Mouse (Mus musculus) olfactory bulb, adult 2 months (tissue): ENCODE results near the gene Fam166a.

ENCODE experiments used
- CTCF ChIP-seq: fragments of 200-500 bp; IDR thresholded peaks from 2 replicates; pipeline ENCODE4 v1.5.1; 2012; ENCODE audit warnings: low read depth, mild to moderate bottlenecking, low read length, moderate library complexity; ENCODE audit not compliant: insufficient read depth
- POLR2A ChIP-seq: fragments of 200-500 bp; IDR thresholded peaks from 2 replicates; pipeline ENCODE4 v1.6.1; 2012; ENCODE audit warnings: mild to moderate bottlenecking, low read depth, low read length, moderate library complexity; ENCODE audit not compliant: insufficient read depth

DNA sequence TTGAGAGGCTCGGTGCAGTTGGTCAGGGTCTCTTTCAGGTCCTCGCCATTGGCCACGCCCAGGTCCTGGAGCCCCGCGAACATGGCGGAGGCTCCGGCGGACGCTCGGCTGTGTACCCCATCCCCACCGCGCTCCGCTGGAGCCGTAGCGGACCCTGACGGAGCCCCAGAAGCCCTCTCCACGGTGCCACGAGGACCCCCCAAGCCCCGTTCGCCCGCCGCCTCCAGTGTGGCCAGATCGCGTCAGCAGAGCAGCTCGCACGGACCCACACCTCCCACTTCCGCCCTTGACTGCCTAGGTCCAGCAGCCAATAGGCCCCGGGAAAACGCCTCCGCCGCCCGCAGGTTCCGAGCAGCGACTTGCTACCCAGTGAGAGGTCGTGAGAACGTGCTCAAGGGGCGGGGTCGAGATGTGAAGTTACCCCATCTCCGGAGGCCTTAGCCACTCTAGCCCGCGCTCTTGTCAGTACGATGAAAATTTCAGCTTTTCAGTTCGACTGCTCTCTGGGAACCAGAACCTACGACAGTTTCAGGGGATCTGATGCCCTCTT lies 7.3 kb upstream of the Fam166a start, which contains the start of gene Nelfb:
- TF ChIP-seq CTCF = no peak
- TF ChIP-seq POLR2A = peak; percentile 49
